Mouse (Mus musculus): ENCODE data around the gene Dst. TPM values are rescaled to one million over a fixed set of nuclear protein-coding genes. Genes with fewer than 3 reads are reported as not detected.

Dst gene
- polyA plus RNA-seq, 1 experiment from 2014 or later, result 15.0 TPM

GRCm38 (mm10) chr1:34144826-34145225 lies 236.8 kb downstream of the Dst start:
- no peaks in the 10 kb centered on the region for H3K27me3 ChIP-seq (ENCODE audit: insufficient read depth, poor library complexity, severe bottlenecking)
- no peak overlapping the region for H3K4me3 ChIP-seq
- no peak for DNase-seq (ENCODE audit: low spot score)
- no peaks in the 10 kb centered on the region for H3K9me3 ChIP-seq
- 89% methylated on average over 7 of the region's 7 CpGs for WGBS
- no peak overlapping the region for H3K27ac ChIP-seq
- no peaks in the 10 kb centered on the region for H3K36me3 ChIP-seq
- peaks cover 27% of the 10 kb centered on the region for H3K4me1 ChIP-seq

- H3K4me1 ChIP-seq, result peaks cover 9% of the 10 kb centered on the region
- H3K27ac ChIP-seq, result no peak overlapping the region
- no peaks in the 10 kb centered on the region for H3K27me3 ChIP-seq (ENCODE audit: insufficient read depth, poor library complexity, severe bottlenecking)
- DNase-seq (ENCODE audit: low spot score), result no peak
- H3K36me3 ChIP-seq, result no peaks in the 10 kb centered on the region
- no peak overlapping the region for H3K4me3 ChIP-seq
- no peaks in the 10 kb centered on the region for H3K9me3 ChIP-seq
- WGBS, result 92% methylated on average over 11 of the region's 11 CpGs
These were observed 240.0 kb downstream of the Dst start for GRCm38 (mm10) chr1:34148039-34148438.

- DNase-seq (ENCODE audit: low spot score), result no peak
- no peaks in the 10 kb centered on the region for H3K9me3 ChIP-seq
- no peak overlapping the region for H3K4me3 ChIP-seq
- whole genome bisulfite sequencing, result 70% methylated on average over 10 of the region's 10 CpGs
- no peaks in the 10 kb centered on the region for H3K4me1 ChIP-seq
- H3K27me3 ChIP-seq (ENCODE audit: insufficient read depth, poor library complexity, severe bottlenecking), result no peaks in the 10 kb centered on the region
- H3K27ac ChIP-seq, result no peak overlapping the region
- no peaks in the 10 kb centered on the region for H3K36me3 ChIP-seq
These were observed 242.5 kb downstream of the Dst start for GRCm38 (mm10) chr1:34150416-34151093.

- H3K27me3 ChIP-seq (ENCODE audit: insufficient read depth, poor library complexity, severe bottlenecking), result no peaks in the 10 kb centered on the region
- H3K27ac ChIP-seq, result no peak overlapping the region
- H3K4me3 ChIP-seq, result no peak overlapping the region
- H3K4me1 ChIP-seq, result peaks cover 4% of the 10 kb centered on the region; the same call in 1 of the 2 replicates
- WGBS, result 88% methylated on average over 5 of the region's 5 CpGs
- no peak for DNase-seq (ENCODE audit: low spot score)
- no peaks in the 10 kb centered on the region for H3K9me3 ChIP-seq
- H3K36me3 ChIP-seq, result peaks cover 4% of the 10 kb centered on the region
These were observed 244.7 kb downstream of the Dst start for GRCm38 (mm10) chr1:34152683-34153082.

GRCm38 (mm10) chr1:34156058-34156457 lies 248.0 kb downstream of the Dst start:
- WGBS, result 84% methylated on average over 7 of the region's 7 CpGs

GRCm38 (mm10) chr1:34157702-34158101 lies 249.7 kb downstream of the Dst start:
- 59% methylated on average over 10 of the region's 10 CpGs for WGBS
- H3K4me3 ChIP-seq, result no peak overlapping the region
- DNase-seq (ENCODE audit: low spot score), result no peak
- no peak overlapping the region for H3K27ac ChIP-seq
- H3K4me1 ChIP-seq, result peaks cover 6% of the 10 kb centered on the region; the same call in 1 of the 2 replicates
- peaks cover 14% of the 10 kb centered on the region for H3K36me3 ChIP-seq
- no peaks in the 10 kb centered on the region for H3K9me3 ChIP-seq
- no peaks in the 10 kb centered on the region for H3K27me3 ChIP-seq (ENCODE audit: insufficient read depth, poor library complexity, severe bottlenecking)

More at GRCm38 (mm10) chr1:34156058-34156457, 248.0 kb downstream of the Dst start:
- H3K4me1 ChIP-seq, result peaks cover 6% of the 10 kb centered on the region; the same call in 1 of the 2 replicates
- peaks cover 9% of the 10 kb centered on the region for H3K36me3 ChIP-seq
- H3K27me3 ChIP-seq (ENCODE audit: insufficient read depth, poor library complexity, severe bottlenecking), result no peaks in the 10 kb centered on the region
- no peak overlapping the region for H3K4me3 ChIP-seq
- no peak overlapping the region for H3K27ac ChIP-seq
- DNase-seq (ENCODE audit: low spot score), result no peak
- H3K9me3 ChIP-seq, result no peaks in the 10 kb centered on the region

- no peak overlapping the region for H3K27ac ChIP-seq
- peaks cover 14% of the 10 kb centered on the region for H3K36me3 ChIP-seq
- WGBS, result 85% methylated on average over 11 of the region's 11 CpGs
- H3K4me3 ChIP-seq, result no peak overlapping the region
- no peak for DNase-seq (ENCODE audit: low spot score)
- H3K9me3 ChIP-seq, result no peaks in the 10 kb centered on the region
- no peaks in the 10 kb centered on the region for H3K27me3 ChIP-seq (ENCODE audit: insufficient read depth, poor library complexity, severe bottlenecking)
- peaks cover 6% of the 10 kb centered on the region; the same call in 1 of the 2 replicates for H3K4me1 ChIP-seq
These were observed 250.8 kb downstream of the Dst start for GRCm38 (mm10) chr1:34158822-34159221.

- no peaks in the 10 kb centered on the region for H3K9me3 ChIP-seq
- no peaks in the 10 kb centered on the region for H3K27me3 ChIP-seq (ENCODE audit: insufficient read depth, poor library complexity, severe bottlenecking)
- H3K36me3 ChIP-seq, result peaks cover 19% of the 10 kb centered on the region
- DNase-seq (ENCODE audit: low spot score), result no peak
- 84% methylated on average over 7 of the region's 7 CpGs for WGBS
- peaks cover 6% of the 10 kb centered on the region; the same call in 1 of the 2 replicates for H3K4me1 ChIP-seq
- H3K27ac ChIP-seq, result no peak overlapping the region
- no peak overlapping the region for H3K4me3 ChIP-seq
These were observed 251.9 kb downstream of the Dst start for GRCm38 (mm10) chr1:34159898-34160297.

- no peaks in the 10 kb centered on the region for H3K9me3 ChIP-seq
- peaks cover 47% of the 10 kb centered on the region for H3K36me3 ChIP-seq
- WGBS, result 65% methylated on average over 14 of the region's 14 CpGs
These were observed 256.7 kb downstream of the Dst start for GRCm38 (mm10) chr1:34164616-34165295.

GRCm38 (mm10) chr1:34165926-34166325 lies 257.9 kb downstream of the Dst start:
- Histone ChIP-seq H3K4me3 (no peak overlapping the region), H3K27ac (no peak overlapping the region), H3K9me3 (no peaks in the 10 kb centered on the region), H3K36me3 (peaks cover 54% of the 10 kb centered on the region), H3K27me3 (ENCODE audit: insufficient read depth, poor library complexity, severe bottlenecking) (no peaks in the 10 kb centered on the region), H3K4me1 (0 out of 2 replicates have a peak, but pooled peaks cover 6% of the 10 kb centered on the region)
- 94% methylated on average over 4 of the region's 4 CpGs for WGBS
- no peak for DNase-seq (ENCODE audit: low spot score)

More at GRCm38 (mm10) chr1:34164616-34165295, 256.7 kb downstream of the Dst start:
- H3K27me3 ChIP-seq (ENCODE audit: insufficient read depth, poor library complexity, severe bottlenecking), result no peaks in the 10 kb centered on the region
- no peak overlapping the region for H3K27ac ChIP-seq
- H3K4me3 ChIP-seq, result no peak overlapping the region
- 0 out of 2 replicates have a peak, but pooled peaks cover 6% of the 10 kb centered on the region for H3K4me1 ChIP-seq
- DNase-seq (ENCODE audit: low spot score), result no peak

GRCm38 (mm10) chr1:34167151-34168057 lies 259.4 kb downstream of the Dst start:
- no peak for DNase-seq (ENCODE audit: low spot score)

GRCm38 (mm10) chr1:34169086-34169485 lies 261.1 kb downstream of the Dst start:
- no peak for DNase-seq (ENCODE audit: low spot score)
- Histone ChIP-seq H3K4me1 (0 out of 2 replicates have a peak, but pooled peaks cover 6% of the 10 kb centered on the region), H3K27ac (no peak overlapping the region), H3K4me3 (no peak overlapping the region), H3K27me3 (ENCODE audit: insufficient read depth, poor library complexity, severe bottlenecking) (no peaks in the 10 kb centered on the region), H3K9me3 (no peaks in the 10 kb centered on the region), H3K36me3 (peaks cover 74% of the 10 kb centered on the region)
- WGBS, result 92% methylated on average over 12 of the region's 12 CpGs

More at GRCm38 (mm10) chr1:34167151-34168057, 259.4 kb downstream of the Dst start:
- WGBS, result 66% methylated on average over 19 of the region's 19 CpGs
- H3K27me3 ChIP-seq (ENCODE audit: insufficient read depth, poor library complexity, severe bottlenecking), result no peaks in the 10 kb centered on the region
- H3K27ac ChIP-seq, result no peak overlapping the region
- H3K36me3 ChIP-seq, result peaks cover 61% of the 10 kb centered on the region
- H3K4me1 ChIP-seq, result 0 out of 2 replicates have a peak, but pooled peaks cover 6% of the 10 kb centered on the region
- H3K9me3 ChIP-seq, result no peaks in the 10 kb centered on the region
- H3K4me3 ChIP-seq, result no peak overlapping the region

Data from heart, embryonic 10.5 days (tissue).